ENCODE assay signal across 8 mouse cellular contexts in the genomic region with DNA sequence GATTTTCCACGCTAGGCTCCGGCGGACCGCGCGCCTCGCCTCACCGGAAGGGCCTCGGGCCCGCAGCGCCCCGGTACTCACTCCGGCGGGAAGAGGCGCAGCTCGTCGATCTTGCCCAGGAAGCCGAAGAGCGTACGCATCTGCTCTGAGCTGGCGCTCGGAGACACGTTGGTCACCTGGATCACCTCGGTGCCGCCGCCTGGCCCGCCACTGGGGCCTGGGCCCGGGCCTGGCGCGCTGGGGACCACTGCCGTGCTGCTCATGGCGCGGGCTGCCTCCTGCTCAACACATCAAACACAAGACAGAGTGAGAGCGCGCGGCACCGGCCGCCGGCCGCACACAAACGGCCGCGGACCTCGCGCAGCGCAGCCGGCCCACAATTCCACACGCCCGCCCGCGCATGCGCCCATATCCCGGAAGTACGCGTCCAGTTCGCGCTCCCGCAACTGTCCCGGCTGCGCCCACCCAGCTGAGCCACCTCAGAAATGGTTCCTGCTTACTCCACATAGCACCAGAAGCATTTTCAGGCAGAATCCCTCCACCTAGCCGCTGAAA. TPM values are rescaled to one million over a fixed set of nuclear protein-coding genes. Genes with fewer than 3 reads are reported as not detected.
A peak's percentile ranks its signal among the peaks of the same experiment; 100 is the strongest.
DNase-seq lines count a peak whose midpoint lies in the region; ATAC-seq and TF ChIP-seq lines count a peak whose summit lies in the region.

No protein-coding gene starts in this region.

- H3K4me3 ChIP-seq in brown adipose tissue, adult 24 weeks (ENCODE audit: insufficient read depth, low read depth, low read length): peak overlapping the region; percentile 98
- H3K4me3 ChIP-seq in heart, embryonic 13.5 days: peak overlapping the region; percentile 87
- H3K4me3 ChIP-seq in kidney, postnatal 0 days (replicated peaks; ENCODE audit: low read depth, low read length): peak overlapping the region; percentile 75
- H3K4me3 ChIP-seq in liver, embryonic 11.5 days (ENCODE audit: low read depth, low read length): peak overlapping the region; percentile 90
- H3K4me3 ChIP-seq in myocyte: peak overlapping the region; percentile 46

- H3K27ac ChIP-seq in brown adipose tissue, adult 24 weeks (replicated peaks; ENCODE audit: low read depth, low read length): peak overlapping the region; percentile 78
- H3K27ac ChIP-seq in heart, embryonic 13.5 days (replicated peaks): peak overlapping the region; percentile 96
- H3K27ac ChIP-seq in kidney, postnatal 0 days: peak overlapping the region; percentile 97
- H3K27ac ChIP-seq in liver, embryonic 11.5 days (ENCODE audit: low read depth, low read length): peak overlapping the region; percentile 100

- peak overlapping the region; percentile 81 for H3K4me2 ChIP-seq in heart, embryonic 13.5 days
- H3K4me2 ChIP-seq in kidney, postnatal 0 days (ENCODE audit: low read length): peak overlapping the region; percentile 75
- H3K4me2 ChIP-seq in liver, embryonic 11.5 days: peak overlapping the region; percentile 91
- peak overlapping the region; percentile 94 for H3K4me2 ChIP-seq in myocyte (ENCODE audit: low read depth)

- DNase-seq in kidney, postnatal 0 days (ENCODE audit: low spot score): peak; percentile 95
- DNase-seq in liver, embryonic 11.5 days (ENCODE audit: low spot score): peak; percentile 91
- peak; percentile 91 to 97 for DNase-seq in spleen, postnatal 4 days (ENCODE audit: low spot score in 2 of 2)

- no peaks in the 10 kb centered on the region for H3K27me3 ChIP-seq in heart, embryonic 13.5 days (replicated peaks)
- H3K27me3 ChIP-seq in kidney, postnatal 0 days (ENCODE audit: insufficient read depth, low read length): no peaks in the 10 kb centered on the region
- H3K27me3 ChIP-seq in liver, embryonic 11.5 days (replicated peaks; ENCODE audit: control insufficient read depth, insufficient read depth, low read length): no peaks in the 10 kb centered on the region
- no peaks in the 10 kb centered on the region for H3K27me3 ChIP-seq in myocyte (ENCODE audit: control insufficient read depth, insufficient read depth, insufficient read length)

- peaks cover 95% of the 10 kb centered on the region for H3K79me2 ChIP-seq in myocyte (ENCODE audit: control insufficient read depth, insufficient read depth)

- peak overlapping the region; percentile 52 for H3ac ChIP-seq in myocyte (ENCODE audit: control insufficient read depth, insufficient read length)

- no peaks in the 10 kb centered on the region for H3K9me3 ChIP-seq in heart, embryonic 13.5 days
- H3K9me3 ChIP-seq in kidney, postnatal 0 days (replicated peaks; ENCODE audit: low read length): no peaks in the 10 kb centered on the region
- H3K9me3 ChIP-seq in liver, embryonic 11.5 days (ENCODE audit: control insufficient read depth, low read length): no peaks in the 10 kb centered on the region

- TF ChIP-seq POLR2A in myocyte (IDR thresholded peaks at IDR 0.05; ENCODE audit: insufficient read length, low read depth): peak; percentile 84

- H3K4me1 ChIP-seq in brown adipose tissue, adult 24 weeks (ENCODE audit: control insufficient read depth, insufficient read depth, insufficient read length, low read length): peaks cover 6% of the 10 kb centered on the region; the same call in 1 of the 2 replicates
- peaks cover 43% of the 10 kb centered on the region for H3K4me1 ChIP-seq in heart, embryonic 13.5 days
- H3K4me1 ChIP-seq in kidney, postnatal 0 days (replicated peaks; ENCODE audit: insufficient read depth, low read length): 0 out of 2 replicates have a peak, but pooled peaks cover 5% of the 10 kb centered on the region
- H3K4me1 ChIP-seq in liver, embryonic 11.5 days (replicated peaks; ENCODE audit: control insufficient read depth, insufficient read depth, low read length): peaks cover 17% of the 10 kb centered on the region

- peak overlapping the region; percentile 94 for H3K9ac ChIP-seq in heart, embryonic 13.5 days
- H3K9ac ChIP-seq in kidney, postnatal 0 days (ENCODE audit: low read depth, low read length): peak overlapping the region; percentile 93
- peak overlapping the region; percentile 97 for H3K9ac ChIP-seq in liver, embryonic 11.5 days (ENCODE audit: low read depth, low read length)

- no peak; the same call in 1 of the 2 replicates for TF ChIP-seq CTCF in kidney, postnatal 0 days (IDR thresholded peaks at IDR 0.05; ENCODE audit: low read depth)

- H3K36me3 ChIP-seq in heart, embryonic 13.5 days: peaks cover 15% of the 10 kb centered on the region
- 0 out of 2 replicates have a peak, but pooled peaks cover 2% of the 10 kb centered on the region for H3K36me3 ChIP-seq in kidney, postnatal 0 days (ENCODE audit: insufficient read depth, low read length)
- H3K36me3 ChIP-seq in liver, embryonic 11.5 days (ENCODE audit: control insufficient read depth, insufficient read depth, low read length): peaks cover 4% of the 10 kb centered on the region; the same call in 1 of the 2 replicates
- H3K36me3 ChIP-seq in myocyte (ENCODE audit: control insufficient read depth, insufficient read depth): peaks cover 9% of the 10 kb centered on the region

- ATAC-seq in CD4-positive, CD25-positive, alpha-beta regulatory T cell, adult 4 months: peak; percentile 78
- peak; percentile 81 for ATAC-seq in erythroid progenitor cell, adult 5-6 weeks (replicated peaks; ENCODE audit: low FRiP score, poor library complexity, severe bottlenecking)
- ATAC-seq in heart, embryonic 13.5 days (ENCODE audit: extremely low read depth, insufficient number of reproducible peaks, low FRiP score, low TSS enrichment): peak; percentile 78
- ATAC-seq in kidney, postnatal 0 days (replicated peaks; ENCODE audit: low FRiP score, low read depth): peak; percentile 93
- peak; percentile 88 for ATAC-seq in liver, embryonic 11.5 days (replicated peaks; ENCODE audit: low FRiP score)

- WGBS in heart, embryonic 13.5 days: under 1% methylated on average over 61 of the region's 61 CpGs
- under 1% methylated on average over 61 of the region's 61 CpGs for WGBS in kidney, postnatal 0 days
- under 1% methylated on average over 61 of the region's 61 CpGs for WGBS in liver, embryonic 11.5 days

TF ChIP-seq in myocyte, 11 proteins besides CTCF, POLR2A, EP300 and RAD21:
- no peak for TF ChIP-seq TCF3 (IDR thresholded peaks at IDR 0.05; ENCODE audit: insufficient read length, low read depth)
- no peak for TF ChIP-seq CEBPB (IDR thresholded peaks at IDR 0.05; ENCODE audit: insufficient read depth, poor library complexity, severe bottlenecking)
- TF ChIP-seq POLR2AphosphoS2 (IDR thresholded peaks at IDR 0.05; ENCODE audit: insufficient read length, low read depth): peak; percentile 72
- TF ChIP-seq TCF12 (IDR thresholded peaks at IDR 0.05; ENCODE audit: insufficient read depth, poor library complexity, severe bottlenecking): no peak
- no peak for TF ChIP-seq USF1 (IDR thresholded peaks at IDR 0.05; ENCODE audit: low read depth)
- no peak for TF ChIP-seq SRF (IDR thresholded peaks at IDR 0.05; ENCODE audit: control insufficient read depth, insufficient read length, low read depth)
- TF ChIP-seq E2F4 (IDR thresholded peaks at IDR 0.05; ENCODE audit: insufficient read depth): peak; percentile 19
- TF ChIP-seq MYOG (IDR thresholded peaks at IDR 0.05; ENCODE audit: control insufficient read depth in 1 of 3, insufficient read depth in 1 of 3, insufficient read length in 2 of 3, low read depth in 2 of 3): peak in 1 of 3 experiments; percentile 50

RNA-seq across cellular contexts. Expression of a gene that starts 5.0 kb away (rescaled TPM):
- polyA plus RNA-seq in CD4-positive, CD25-positive, alpha-beta regulatory T cell, adult 4 months (2017; shearing (Covaris generic)): 100 to 1,000 TPM; 143 to 150 TPM
- polyA plus RNA-seq in brown adipose tissue, adult 24 weeks (2012; ENCODE audit: insufficient read depth, insufficient read length, missing spikeins): 84.0 and 84.9 TPM in 2 replicates
- total RNA-seq in erythroid progenitor cell, adult 5-6 weeks (2015; ENCODE audit: low replicate concordance): 207 and 219 TPM in 2 replicates
- 168 and 230 TPM in 2 replicates for total RNA-seq in erythroid progenitor cell, adult 5-6 weeks (2017; ENCODE audit: low replicate concordance)
- polyA plus RNA-seq in heart, embryonic 13.5 days (2015; fragmentation: Nextera tagmentation; extraction: Ambion mirVana): 161 and 164 TPM in 2 replicates
- 238 and 277 TPM in 2 replicates for polyA plus RNA-seq in kidney, postnatal 0 days (2015; fragmentation: Nextera tagmentation; extraction: Ambion mirVana)
- 225 and 242 TPM in 2 replicates for polyA plus RNA-seq in liver, embryonic 11.5 days (2014; fragmentation: Nextera tagmentation; extraction: Ambion mirVana)
- polyA plus RNA-seq in myocyte (2012; fragmentation: generic; extraction: Trizol): 46.2 TPM

RNA-seq across cellular contexts. Expression of a gene that starts 5.0 kb away (rescaled TPM):
- polyA plus RNA-seq in CD4-positive, CD25-positive, alpha-beta regulatory T cell, adult 4 months (2017; shearing (Covaris generic)): 10 to 100 TPM; 30.0 to 30.4 TPM
- polyA plus RNA-seq in brown adipose tissue, adult 24 weeks (2012; ENCODE audit: insufficient read depth, insufficient read length, missing spikeins): 12.9 and 19.0 TPM in 2 replicates
- 7.1 and 38.2 TPM in 2 replicates for total RNA-seq in erythroid progenitor cell, adult 5-6 weeks (2015; ENCODE audit: low replicate concordance)
- total RNA-seq in erythroid progenitor cell, adult 5-6 weeks (2017; ENCODE audit: low replicate concordance): 10.5 and 20.8 TPM in 2 replicates
- 43.7 and 44.8 TPM in 2 replicates for polyA plus RNA-seq in heart, embryonic 13.5 days (2015; fragmentation: Nextera tagmentation; extraction: Ambion mirVana)
- polyA plus RNA-seq in kidney, postnatal 0 days (2015; fragmentation: Nextera tagmentation; extraction: Ambion mirVana): 42.5 and 42.6 TPM in 2 replicates
- polyA plus RNA-seq in liver, embryonic 11.5 days (2014; fragmentation: Nextera tagmentation; extraction: Ambion mirVana): 64.7 and 76.0 TPM in 2 replicates
- polyA plus RNA-seq in myocyte (2012; fragmentation: generic; extraction: Trizol): 6.4 TPM

Comparison
In these comparisons a context has a peak if more than half of its experiments do, and no peak if none do; other contexts are left out.
1. Peak in every context shown above with its lines: DNase-seq, ATAC-seq, H3K4me3 ChIP-seq and H3K27ac ChIP-seq.
2. H3K4me3 ChIP-seq: peak in every context shown above with its lines; median percentile 98 in brown adipose tissue, adult 24 weeks; 90 in liver, embryonic 11.5 days; 87 in heart, embryonic 13.5 days; 75 in kidney, postnatal 0 days; 46 in myocyte.